Mouse (Mus musculus) forebrain, embryonic 11.5 days (tissue): Measurements from ENCODE around the gene Vmn1r200. TPM values are rescaled to one million over a fixed set of nuclear protein-coding genes. Genes with fewer than 3 reads are reported as not detected.
"Not testable (repeated sequence)": the region's sequence is repeated elsewhere in the genome, so short reads cannot be mapped to it uniquely, and the experiment has no call there.

ENCODE experiments used
- ATAC-seq: fragments of 200-750 bp; cut with Nextera tagmentation; replicated peaks from 2 replicates; pipeline ENCODE4 v1.8.0; 2017; ENCODE audit warnings: moderate TSS enrichment; ENCODE audit not compliant: low FRiP score
- DNase-seq: peaks from one replicate; pipeline ENCODE4 v3.0.0-alpha.2; 2017; ENCODE audit warnings: low spot score
- H3K27ac ChIP-seq: fragments of 300-500 bp; sonication (generic); 2 replicates; pipeline ENCODE4 v1.5.1; 2014; ENCODE audit warnings: low read depth, low read length
- H3K27me3 ChIP-seq: fragments of 300-500 bp; sonication (generic); 2 replicates; pipeline ENCODE4 v1.6.1; 2014; ENCODE audit warnings: mild to moderate bottlenecking, low read length, mixed read lengths; ENCODE audit not compliant: control insufficient read depth, insufficient read depth
- H3K36me3 ChIP-seq: fragments of 300-500 bp; sonication (generic); 2 replicates; pipeline ENCODE4 v1.6.1; 2014; ENCODE audit warnings: mild to moderate bottlenecking, low read length, moderate library complexity, mixed read lengths; ENCODE audit not compliant: control insufficient read depth, insufficient read depth
- H3K4me1 ChIP-seq: fragments of 300-500 bp; sonication (generic); replicated peaks from 2 replicates; pipeline ENCODE4 v1.6.1; 2014; ENCODE audit warnings: low read length, mixed read lengths; ENCODE audit not compliant: control insufficient read depth, insufficient read depth
- H3K4me2 ChIP-seq: fragments of 300-500 bp; sonication (generic); 2 replicates; pipeline ENCODE4 v1.6.1; 2014; ENCODE audit warnings: low read depth, mild to moderate bottlenecking, low read length, moderate library complexity, mixed read lengths; ENCODE audit not compliant: severe bottlenecking
- H3K4me3 ChIP-seq: fragments of 300-500 bp; sonication (generic); 2 replicates; pipeline ENCODE4 v1.5.1; 2014; ENCODE audit warnings: low read depth, low read length
- H3K9ac ChIP-seq: fragments of 300-500 bp; sonication (generic); 2 replicates; pipeline ENCODE4 v1.6.1; 2014; ENCODE audit warnings: low read length
- H3K9me3 ChIP-seq: fragments of 300-500 bp; sonication (generic); 2 replicates; pipeline ENCODE4 v1.6.1; 2016; ENCODE audit warnings: low read length, mixed read lengths; ENCODE audit not compliant: control insufficient read depth
- WGBS: fragments of 180-500 bp; shearing (Covaris S2); extraction: QIAGEN DNeasy Blood & Tissue Kit; methylation state at CpG from one replicate; pipeline ENCODE4 v1.1.7; 2014; 5-methylcytosine and 5-hydroxymethylcytosine counted together
- polyA plus RNA-seq: library from polyadenylated mRNA; unstranded; fragments of >200 nt; fragmentation: Nextera tagmentation; extraction: Ambion mirVana; gene quantifications from 2 replicates; pipeline ENCODE4 v1.2.1, GENCODE M21; 2014

Vmn1r200 gene
- not detected in 2 replicates for polyA plus RNA-seq

- H3K4me1 ChIP-seq: no peaks in the 10 kb centered on the region
- no peak within 1 kb of the TSS for H3K4me2 ChIP-seq
- WGBS: 23% methylated on average over 3 of the region's 3 CpGs
- H3K9me3 ChIP-seq: no peaks in the 10 kb centered on the region
- no peak within 1 kb of the TSS for H3K27ac ChIP-seq
- ATAC-seq (no peak), DNase-seq (no peak)
- H3K27me3 ChIP-seq: no peaks in the 10 kb centered on the region
- no peak within 1 kb of the TSS for H3K4me3 ChIP-seq
- no peaks in the 10 kb centered on the region for H3K36me3 ChIP-seq
- H3K9ac ChIP-seq: no peak within 1 kb of the TSS
Observed at GRCm38 (mm10) chr13:22390073-22390472, at the start of gene Vmn1r200. Gene Vmn1r200, plus strand, starts transcription at chr13:22390373.

GRCm38 (mm10) chr13:22350064-22350463, 40.1 kb upstream of the Vmn1r200 start, which contains the start of gene Vmn1r198:
Gene Vmn1r198, plus strand, starts transcription at chr13:22350364.
- DNase-seq (no peak), ATAC-seq (no peak)
- Histone ChIP-seq H3K27me3 (no peaks in the 10 kb centered on the region), H3K4me3 (no peak within 1 kb of the TSS), H3K4me1 (no peaks in the 10 kb centered on the region), H3K9me3 (no peaks in the 10 kb centered on the region), H3K9ac (no peak within 1 kb of the TSS), H3K27ac (no peak within 1 kb of the TSS), H3K4me2 (no peak within 1 kb of the TSS), H3K36me3 (no peaks in the 10 kb centered on the region)
- WGBS: 65% methylated on average over 1 of the region's 1 CpGs

GRCm38 (mm10) chr13:22350813-22351212, 39.4 kb upstream of the Vmn1r200 start:
- Histone ChIP-seq H3K27me3 (no peaks in the 10 kb centered on the region), H3K9ac (no peak overlapping the region), H3K4me3 (no peak overlapping the region), H3K27ac (no peak overlapping the region), H3K4me2 (no peak overlapping the region), H3K36me3 (no peaks in the 10 kb centered on the region), H3K4me1 (no peaks in the 10 kb centered on the region), H3K9me3 (no peaks in the 10 kb centered on the region)
- DNase-seq (no peak), ATAC-seq (no peak)
- 90% methylated on average over 1 of the region's 1 CpGs for WGBS

- ATAC-seq (no peak), DNase-seq (no peak)
- Histone ChIP-seq H3K4me3 (no peak within 1 kb of the TSS), H3K27me3 (no peaks in the 10 kb centered on the region), H3K4me2 (no peak within 1 kb of the TSS), H3K27ac (no peak within 1 kb of the TSS), H3K9me3 (no peaks in the 10 kb centered on the region), H3K4me1 (no peaks in the 10 kb centered on the region), H3K36me3 (no peaks in the 10 kb centered on the region), H3K9ac (no peak within 1 kb of the TSS)
- WGBS: 79% methylated on average over 2 of the region's 2 CpGs
Observed at GRCm38 (mm10) chr13:22379518-22379917, 10.7 kb upstream of the Vmn1r200 start, which contains the start of gene Vmn1r199. Gene Vmn1r199, plus strand, starts transcription at chr13:22379818.

GRCm38 (mm10) chr13:22381128-22381527, 9.0 kb upstream of the Vmn1r200 start:
- H3K4me3 ChIP-seq, H3K27ac ChIP-seq, H3K9ac ChIP-seq, DNase-seq, H3K9me3 ChIP-seq, H3K4me1 ChIP-seq, H3K27me3 ChIP-seq, H3K36me3 ChIP-seq, ATAC-seq, H3K4me2 ChIP-seq: not testable (repeated sequence)
- WGBS: 85% methylated on average over 3 of the region's 3 CpGs

GRCm38 (mm10) chr13:22383401-22383800, 6.8 kb upstream of the Vmn1r200 start:
- H3K4me3 ChIP-seq: no peak overlapping the region
- WGBS: 82% methylated on average over 3 of the region's 3 CpGs
- H3K27me3 ChIP-seq: no peaks in the 10 kb centered on the region
- H3K4me1 ChIP-seq: no peaks in the 10 kb centered on the region
- H3K27ac ChIP-seq: no peak overlapping the region
- ATAC-seq: no peak
- no peaks in the 10 kb centered on the region for H3K9me3 ChIP-seq
- no peak for DNase-seq
- no peak overlapping the region for H3K4me2 ChIP-seq
- no peaks in the 10 kb centered on the region for H3K36me3 ChIP-seq
- no peak overlapping the region for H3K9ac ChIP-seq

GRCm38 (mm10) chr13:22387050-22387449, 3.1 kb upstream of the Vmn1r200 start:
- Histone ChIP-seq H3K9ac (no peak overlapping the region), H3K27me3 (no peaks in the 10 kb centered on the region), H3K9me3 (no peaks in the 10 kb centered on the region), H3K4me1 (no peaks in the 10 kb centered on the region), H3K27ac (no peak overlapping the region), H3K4me3 (no peak overlapping the region), H3K4me2 (no peak overlapping the region), H3K36me3 (no peaks in the 10 kb centered on the region)
- no peak for ATAC-seq
- no peak for DNase-seq
- WGBS: 86% methylated on average over 1 of the region's 1 CpGs

GRCm38 (mm10) chr13:22402978-22403377, 12.8 kb downstream of the Vmn1r200 start:
- H3K27me3 ChIP-seq: no peaks in the 10 kb centered on the region
- H3K36me3 ChIP-seq: no peaks in the 10 kb centered on the region
- H3K9me3 ChIP-seq: no peaks in the 10 kb centered on the region; the same call in 1 of the 2 replicates
- H3K9ac ChIP-seq: no peak overlapping the region
- no peak overlapping the region for H3K27ac ChIP-seq
- no peak for ATAC-seq
- DNase-seq: no peak
- 83% methylated on average over 1 of the region's 1 CpGs for WGBS
- no peak overlapping the region for H3K4me2 ChIP-seq
- H3K4me1 ChIP-seq: no peaks in the 10 kb centered on the region
- no peak overlapping the region for H3K4me3 ChIP-seq
